Mouse (Mus musculus) MEL (cell line): Measurements from ENCODE around the gene Krt84. TPM values are rescaled to one million over a fixed set of nuclear protein-coding genes. Genes with fewer than 3 reads are reported as not detected.

ENCODE experiments used
- DNase-seq: peaks from one replicate; pipeline ENCODE4 v3.0.0; 2011; ENCODE audit warnings: low read depth, low spot score
- H3K27ac ChIP-seq: 2 replicates; pipeline ENCODE4 v1.5.1; 2012; ENCODE audit warnings: low read depth, mild to moderate bottlenecking, control low read depth, low read length, moderate library complexity; ENCODE audit not compliant: control insufficient read depth
- H3K27me3 ChIP-seq, 2 experiments: fragments of 150-350 bp in 1 of 2; sonication (generic) in 1 of 2; 2 replicates each; pipeline ENCODE4 v1.6.1; 2012; ENCODE audit warnings: low read length in 2 of 2, mild to moderate bottlenecking in 2 of 2, improper control_type of control experiment in 1 of 2, moderate library complexity in 1 of 2; ENCODE audit not compliant: insufficient read depth in 2 of 2, control insufficient read depth in 1 of 2
- H3K36me3 ChIP-seq, 2 experiments: 2 replicates each; pipeline ENCODE4 v1.6.1; 2012 to 2014; ENCODE audit warnings: low read length in 2 of 2, improper control_type of control experiment in 1 of 2, inconsistent platforms in 1 of 2, mild to moderate bottlenecking in 1 of 2; ENCODE audit not compliant: insufficient read depth in 2 of 2, control insufficient read depth in 1 of 2
- H3K4me1 ChIP-seq, 2 experiments: fragments of 150-350 bp in 1 of 2; sonication (generic) in 1 of 2; 2 replicates each; pipeline ENCODE4 v1.6.1; 2012; ENCODE audit warnings: low read length in 2 of 2, improper control_type of control experiment in 1 of 2, mild to moderate bottlenecking in 1 of 2; ENCODE audit not compliant: insufficient read depth in 2 of 2, control insufficient read depth in 1 of 2
- H3K4me3 ChIP-seq, 2 experiments: fragments of 150-350 bp in 1 of 2; sonication (generic) in 1 of 2; 2 replicates each; pipeline ENCODE4 v1.5.1; 2012; ENCODE audit warnings: low read depth in 2 of 2, low read length in 2 of 2, mild to moderate bottlenecking in 2 of 2, moderate library complexity in 2 of 2, control low read depth in 1 of 2, improper control_type of control experiment in 1 of 2; ENCODE audit not compliant: control insufficient read depth in 1 of 2, insufficient read depth in 1 of 2
- H3K79me2 ChIP-seq: 2 replicates; pipeline ENCODE4 v1.6.1; 2012; ENCODE audit warnings: mild to moderate bottlenecking, low read length, moderate library complexity; ENCODE audit not compliant: control insufficient read depth, poor library complexity, insufficient read depth
- H3K9ac ChIP-seq: 2 replicates; pipeline ENCODE4 v1.6.1; 2012; ENCODE audit warnings: low read depth, mild to moderate bottlenecking, control low read depth, low read length, moderate library complexity; ENCODE audit not compliant: control insufficient read depth, poor library complexity, severe bottlenecking
- H3K9me3 ChIP-seq: fragments of 150-350 bp; sonication (generic); replicated peaks from 2 replicates; pipeline ENCODE4 v1.6.1; 2012; ENCODE audit warnings: mild to moderate bottlenecking, low read length, improper control_type of control experiment, moderate library complexity; ENCODE audit not compliant: insufficient read depth
- CHD1 ChIP-seq: IDR thresholded peaks from 2 replicates; pipeline ENCODE4 v1.6.1; 2012; ENCODE audit warnings: low read depth, mild to moderate bottlenecking, inconsistent platforms, low read length, improper control_type of control experiment
- CTCF ChIP-seq, 3 experiments: IDR thresholded peaks in 2 of 3; conservative IDR thresholded peaks in 1 of 3; 2 replicates each; pipeline ENCODE4 v1.5.1; 2011 to 2012; ENCODE audit warnings: low read length in 3 of 3, low read depth in 2 of 3, mild to moderate bottlenecking in 2 of 3, improper control_type of control experiment in 1 of 3, inconsistent platforms in 1 of 3, mixed read lengths in 1 of 3, moderate library complexity in 1 of 3; ENCODE audit not compliant: control insufficient read depth in 1 of 3, insufficient read depth in 1 of 3, poor library complexity in 1 of 3, severe bottlenecking in 1 of 3
- ETS1 ChIP-seq: IDR thresholded peaks from 2 replicates; pipeline ENCODE4 v1.6.1; 2012; ENCODE audit warnings: low read depth, mild to moderate bottlenecking, inconsistent platforms, low read length, improper control_type of control experiment, moderate library complexity
- HCFC1 ChIP-seq: IDR thresholded peaks from 2 replicates; pipeline ENCODE4 v1.6.1; 2012; ENCODE audit warnings: low read depth, mild to moderate bottlenecking, inconsistent platforms, low read length, improper control_type of control experiment, moderate library complexity
- JUND ChIP-seq: IDR thresholded peaks from 2 replicates; pipeline ENCODE4 v1.6.1; 2011; ENCODE audit warnings: low read depth, mild to moderate bottlenecking, improper control_type of control experiment, low read length
- MAFK ChIP-seq: IDR thresholded peaks from 2 replicates; pipeline ENCODE4 v1.6.1; 2011; ENCODE audit warnings: low read depth, mild to moderate bottlenecking, low read length, improper control_type of control experiment, borderline replicate concordance
- MAX ChIP-seq: IDR thresholded peaks from 2 replicates; pipeline ENCODE4 v1.6.1; 2011; ENCODE audit warnings: low read length, improper control_type of control experiment
- MAZ ChIP-seq: IDR thresholded peaks from 2 replicates; pipeline ENCODE4 v1.6.1; 2012; ENCODE audit warnings: low read depth, mild to moderate bottlenecking, inconsistent platforms, low read length, improper control_type of control experiment
- MEF2A ChIP-seq: IDR thresholded peaks from 2 replicates; pipeline ENCODE4 v1.6.1; 2014; ENCODE audit warnings: low read depth, mild to moderate bottlenecking, inconsistent platforms, low read length, improper control_type of control experiment; ENCODE audit not compliant: poor library complexity, insufficient replicate concordance, severe bottlenecking; ENCODE audit errors: extremely low read depth
- MYB ChIP-seq: IDR thresholded peaks from 2 replicates; pipeline ENCODE4 v1.6.1; 2011; ENCODE audit warnings: mild to moderate bottlenecking, low read depth, low read length, improper control_type of control experiment
- MYC ChIP-seq: IDR thresholded peaks from 2 replicates; pipeline ENCODE4 v1.6.1; 2011; ENCODE audit warnings: low read depth, mild to moderate bottlenecking, low read length, improper control_type of control experiment, moderate library complexity
- NRF1 ChIP-seq: IDR thresholded peaks from 2 replicates; pipeline ENCODE4 v1.6.1; 2014; ENCODE audit warnings: low read depth, mild to moderate bottlenecking, inconsistent platforms, low read length, improper control_type of control experiment, moderate library complexity; ENCODE audit not compliant: poor library complexity, insufficient read depth, severe bottlenecking
- POLR2A ChIP-seq, 2 experiments: IDR thresholded peaks; 2 replicates each; pipeline ENCODE4 v1.6.1; 2011 to 2012; ENCODE audit warnings: low read length in 2 of 2, mild to moderate bottlenecking in 2 of 2, control low read depth in 1 of 2, improper control_type of control experiment in 1 of 2, low read depth in 1 of 2, moderate library complexity in 1 of 2; ENCODE audit not compliant: control insufficient read depth in 1 of 2, insufficient read depth in 1 of 2, poor library complexity in 1 of 2
- POLR2AphosphoS2 ChIP-seq: IDR thresholded peaks from 2 replicates; pipeline ENCODE4 v1.6.1; 2011; ENCODE audit warnings: low read length, improper control_type of control experiment
- POLR2AphosphoS5 ChIP-seq: IDR thresholded peaks from 2 replicates; pipeline ENCODE4 v1.6.1; 2012; ENCODE audit warnings: low read depth, borderline replicate concordance, mild to moderate bottlenecking, inconsistent platforms, low read length, moderate library complexity, mixed read lengths
- RAD21 ChIP-seq: IDR thresholded peaks from 2 replicates; pipeline ENCODE4 v1.6.1; 2011; ENCODE audit warnings: mild to moderate bottlenecking, low read depth, low read length, improper control_type of control experiment
- RCOR1 ChIP-seq: IDR thresholded peaks from 2 replicates; pipeline ENCODE4 v1.6.1; 2012; ENCODE audit warnings: low read depth, mild to moderate bottlenecking, inconsistent platforms, low read length, improper control_type of control experiment
- SIN3A ChIP-seq: IDR thresholded peaks from 2 replicates; pipeline ENCODE4 v1.6.1; 2012; ENCODE audit warnings: low read length, improper control_type of control experiment, inconsistent platforms
- SMC3 ChIP-seq: IDR thresholded peaks from 2 replicates; pipeline ENCODE4 v1.6.1; 2011; ENCODE audit warnings: low read depth, low read length, improper control_type of control experiment
- TAL1 ChIP-seq: IDR thresholded peaks from 2 replicates; pipeline ENCODE4 v1.6.1; 2012; ENCODE audit warnings: mild to moderate bottlenecking, inconsistent platforms, low read length, moderate library complexity, mixed read lengths
- USF1 ChIP-seq: IDR thresholded peaks from 2 replicates; pipeline ENCODE4 v1.6.1; 2014; ENCODE audit warnings: low read depth, mild to moderate bottlenecking, inconsistent platforms, low read length, improper control_type of control experiment, moderate library complexity
- USF2 ChIP-seq, 2 experiments: IDR thresholded peaks; 2 replicates each; pipeline ENCODE4 v1.6.1; 2011 to 2012; ENCODE audit warnings: improper control_type of control experiment in 2 of 2, low read length in 2 of 2, borderline replicate concordance in 1 of 2, inconsistent platforms in 1 of 2, low read depth in 1 of 2, mild to moderate bottlenecking in 1 of 2; ENCODE audit not compliant: insufficient read depth in 1 of 2
- ZKSCAN1 ChIP-seq: IDR thresholded peaks from 2 replicates; pipeline ENCODE4 v1.6.1; 2012; ENCODE audit warnings: low read depth, mild to moderate bottlenecking, inconsistent platforms, low read length, improper control_type of control experiment, moderate library complexity
- ZMIZ1 ChIP-seq: IDR thresholded peaks from 2 replicates; pipeline ENCODE4 v1.6.1; 2012; ENCODE audit warnings: low read depth, mild to moderate bottlenecking, inconsistent platforms, low read length, improper control_type of control experiment, moderate library complexity
- ZNF384 ChIP-seq: IDR thresholded peaks from 2 replicates; pipeline ENCODE4 v1.6.1; 2012; ENCODE audit warnings: low read depth, mild to moderate bottlenecking, inconsistent platforms, low read length, improper control_type of control experiment
- polyA plus RNA-seq, 2 experiments: library from polyadenylated mRNA; stranded (reverse) in 1 of 2; unstranded in 1 of 2; fragments of >175 nt in 1 of 2; fragments of >200 nt in 1 of 2; gene quantifications; 2 replicates each; pipeline versions ENCODE4 v1.2.1 to v1.2.4; 2012; ENCODE audit warnings: low replicate concordance in 2 of 2, low read depth in 1 of 2; ENCODE audit not compliant: insufficient read length in 2 of 2, insufficient read depth in 1 of 2, missing spikeins in 1 of 2
- total RNA-seq: library from RNA; depleted of rRNA; stranded (reverse); fragments of 300-350 nt; gene quantifications from 2 replicates; pipeline ENCODE4 v1.2.3, GENCODE M21; 2012; rRNA removed

The Krt84 gene
- total RNA-seq = not detected in 2 replicates
- not detected for polyA plus RNA-seq

- Histone ChIP-seq H3K9ac (no peak within 1 kb of the TSS), H3K36me3 (no peaks in the 10 kb centered on the region), H3K9me3 (no peaks in the 10 kb centered on the region), H3K4me1 (no peaks in the 10 kb centered on the region), H3K4me3 (no peak within 1 kb of the TSS), H3K79me2 (no peaks in the 10 kb centered on the region), H3K27me3 (no peaks in the 10 kb centered on the region), H3K27ac (no peak within 1 kb of the TSS)
- TF ChIP-seq MEF2A = no peak
- TF ChIP-seq CHD1 = no peak
- no peak for TF ChIP-seq MAX
- TF ChIP-seq MAFK = no peak
- no peak for TF ChIP-seq SMC3
- DNase-seq = no peak
Measured at GRCm38 (mm10) chr15:101532720-101533119, at the start of gene Krt84. Gene Krt84 (minus strand): TSS chr15:101532820.

GRCm38 (mm10) chr15:101581701-101582100, 49.1 kb upstream of the Krt84 start:
- no peak for TF ChIP-seq MAZ
- TF ChIP-seq CTCF (IDR thresholded peaks at IDR 0.05 in 2 of 3, conservative IDR thresholded peaks at IDR 0.05 in 1 of 3; ENCODE audit: control insufficient read depth in 1 of 3, insufficient read depth in 1 of 3, low read depth in 2 of 3, low read length in 3 of 3, poor library complexity in 1 of 3, severe bottlenecking in 1 of 3) = no peak
- no peak for TF ChIP-seq POLR2AphosphoS5
- no peak for TF ChIP-seq MYB
- no peak for TF ChIP-seq HCFC1
- TF ChIP-seq ETS1 = no peak
- no peak for TF ChIP-seq RCOR1
- TF ChIP-seq SIN3A = no peak
- H3K27ac ChIP-seq = no peak overlapping the region
- no peaks in the 10 kb centered on the region for H3K9me3 ChIP-seq
- no peaks in the 10 kb centered on the region for H3K36me3 ChIP-seq
- H3K79me2 ChIP-seq = no peaks in the 10 kb centered on the region
- H3K9ac ChIP-seq = no peak overlapping the region
- DNase-seq = no peak
- no peaks in the 10 kb centered on the region for H3K4me1 ChIP-seq
- H3K27me3 ChIP-seq = no peaks in the 10 kb centered on the region
- H3K4me3 ChIP-seq = no peak overlapping the region

- TF ChIP-seq RCOR1 = no peak
- TF ChIP-seq MYC = no peak
- TF ChIP-seq HCFC1 = no peak
- no peak for TF ChIP-seq RAD21
- TF ChIP-seq CHD1 = no peak
- no peak for TF ChIP-seq ZMIZ1
- TF ChIP-seq POLR2AphosphoS2 = no peak
- no peak for TF ChIP-seq USF1
- TF ChIP-seq MYB = no peak
- TF ChIP-seq TAL1 = no peak
- no peak for TF ChIP-seq SIN3A
- no peak for TF ChIP-seq NRF1
- TF ChIP-seq ZNF384 = no peak
- TF ChIP-seq USF2 (IDR thresholded peaks at IDR 0.05; ENCODE audit: borderline replicate concordance in 1 of 2, insufficient read depth in 1 of 2, low read depth in 1 of 2, low read length in 2 of 2) = no peak
- no peak for TF ChIP-seq ZKSCAN1
- TF ChIP-seq JUND = no peak
- TF ChIP-seq CTCF (IDR thresholded peaks at IDR 0.05 in 2 of 3, conservative IDR thresholded peaks at IDR 0.05 in 1 of 3; ENCODE audit: control insufficient read depth in 1 of 3, insufficient read depth in 1 of 3, low read depth in 2 of 3, low read length in 3 of 3, poor library complexity in 1 of 3, severe bottlenecking in 1 of 3) = no peak
- TF ChIP-seq POLR2A (IDR thresholded peaks at IDR 0.05; ENCODE audit: control insufficient read depth in 1 of 2, insufficient read depth in 1 of 2, low read depth in 1 of 2, low read length in 2 of 2, poor library complexity in 1 of 2) = no peak
- TF ChIP-seq, all 39 proteins: peak for 0
- Histone ChIP-seq H3K4me1 (no peaks in the 10 kb centered on the region), H3K27ac (no peak overlapping the region), H3K79me2 (no peaks in the 10 kb centered on the region), H3K36me3 (no peaks in the 10 kb centered on the region), H3K27me3 (no peaks in the 10 kb centered on the region), H3K9me3 (no peaks in the 10 kb centered on the region), H3K4me3 (no peak overlapping the region), H3K9ac (no peak overlapping the region)
- DNase-seq = no peak
Measured at GRCm38 (mm10) chr15:101575506-101575905, 42.9 kb upstream of the Krt84 start.
